Mouse (Mus musculus) natural killer cell, adult 2 months (primary cell): Measurements from ENCODE around the gene Anxa6.

Source experiments
- DNase-seq, 2 experiments: peaks; one replicate each; pipeline ENCODE4 v3.0.0; 2022; ENCODE audit warnings: low spot score in 2 of 2

The Anxa6 gene

DNA sequence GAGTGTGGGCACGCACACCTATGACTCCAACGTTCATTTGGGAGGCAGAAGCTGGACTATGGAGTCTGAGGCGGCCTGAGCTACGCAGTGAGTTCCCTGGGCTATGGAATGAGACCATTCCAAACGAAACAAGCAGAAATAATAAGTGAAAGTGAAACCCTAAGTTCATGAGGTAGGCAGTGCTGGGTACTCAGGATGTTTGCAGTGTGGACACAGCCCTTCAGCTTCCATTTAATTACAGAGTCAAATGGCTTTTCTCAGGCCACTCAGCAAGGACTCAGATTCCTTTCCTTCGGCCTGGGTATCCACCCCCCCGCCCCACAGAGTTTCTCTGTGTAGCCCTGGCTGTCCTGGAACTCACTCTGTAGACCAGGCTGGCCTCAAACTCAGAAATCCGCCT lies 103.5 kb downstream of the Anxa6 start:
- no peak for DNase-seq

DNA sequence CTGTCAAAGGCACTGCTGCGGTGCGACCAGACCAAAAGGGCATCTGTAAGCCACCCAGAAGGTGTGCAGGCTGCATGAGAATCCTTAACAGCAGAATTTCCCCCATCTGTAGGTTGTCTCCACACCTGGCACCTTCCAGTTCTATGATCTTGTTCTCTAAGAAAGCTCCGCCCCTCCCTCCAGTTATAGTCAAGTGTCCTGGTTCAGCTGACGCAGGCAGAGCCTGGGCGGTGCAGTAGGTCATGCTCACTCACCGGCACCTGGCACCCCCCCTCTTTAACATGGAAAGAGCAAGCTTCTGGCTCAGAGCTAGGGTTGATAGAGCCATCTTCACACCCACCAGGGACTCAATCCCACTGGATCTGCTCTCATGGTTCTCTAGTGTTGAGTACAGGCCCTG lies 104.0 kb downstream of the Anxa6 start:
- no peak for DNase-seq
